Mouse (Mus musculus) embryonic facial prominence, embryonic 13.5 days (tissue): ENCODE results near the gene Aen. TPM values are rescaled to one million over a fixed set of nuclear protein-coding genes. Genes with fewer than 3 reads are reported as not detected.

Experiments
- ATAC-seq: fragments of 200-750 bp; cut with Nextera tagmentation; 2 replicates; pipeline ENCODE4 v1.8.0; 2017; ENCODE audit warnings: low read depth; ENCODE audit not compliant: insufficient number of reproducible peaks, insufficient read depth, low FRiP score, low TSS enrichment
- H3K27ac ChIP-seq: fragments of 300-500 bp; sonication (generic); 2 replicates; pipeline ENCODE4 v1.5.1; 2015; ENCODE audit warnings: moderate library complexity, mild to moderate bottlenecking, inconsistent platforms
- H3K27me3 ChIP-seq: fragments of 300-500 bp; sonication (generic); 2 replicates; pipeline ENCODE4 v1.6.1; 2015; ENCODE audit warnings: mild to moderate bottlenecking, inconsistent platforms
- H3K36me3 ChIP-seq: fragments of 300-500 bp; sonication (generic); 2 replicates; pipeline ENCODE4 v1.6.1; 2015; ENCODE audit warnings: mild to moderate bottlenecking, inconsistent platforms
- H3K4me1 ChIP-seq: fragments of 300-500 bp; sonication (generic); 2 replicates; pipeline ENCODE4 v1.6.1; 2015; ENCODE audit warnings: inconsistent platforms
- H3K4me2 ChIP-seq: fragments of 300-500 bp; sonication (generic); 2 replicates; pipeline ENCODE4 v1.6.1; 2015; ENCODE audit warnings: moderate library complexity, mild to moderate bottlenecking, inconsistent platforms
- H3K4me3 ChIP-seq: fragments of 300-500 bp; sonication (generic); 2 replicates; pipeline ENCODE4 v1.5.1; 2015; ENCODE audit warnings: mild to moderate bottlenecking, inconsistent platforms
- H3K9ac ChIP-seq: fragments of 300-500 bp; sonication (generic); 2 replicates; pipeline ENCODE4 v1.6.1; 2015; ENCODE audit warnings: mild to moderate bottlenecking, inconsistent platforms
- H3K9me3 ChIP-seq: fragments of 300-500 bp; sonication (generic); 2 replicates; pipeline ENCODE4 v1.6.1; 2016; ENCODE audit warnings: inconsistent platforms
- WGBS: fragments of 180-500 bp; shearing (Covaris S2); methylation state at CpG from one replicate; pipeline ENCODE4 v1.1.7; 2015; ENCODE audit warnings: mixed read lengths; 5-methylcytosine and 5-hydroxymethylcytosine counted together
- polyA plus RNA-seq: library from polyadenylated mRNA; unstranded; fragments of >200 nt; fragmentation: Nextera tagmentation; extraction: Ambion mirVana; gene quantifications from 2 replicates; pipeline ENCODE4 v1.2.1, GENCODE M21; 2015

Gene Aen
- polyA plus RNA-seq, 1 experiment from 2014 or later: 41.8 TPM

- Histone ChIP-seq H3K4me3 (no peak overlapping the region), H3K36me3 (no peaks in the 10 kb centered on the region), H3K27me3 (no peaks in the 10 kb centered on the region; the same call in 1 of the 2 replicates), H3K27ac (no peak overlapping the region), H3K9ac (no peak overlapping the region), H3K9me3 (no peaks in the 10 kb centered on the region), H3K4me1 (no peaks in the 10 kb centered on the region), H3K4me2 (no peak overlapping the region)
- no peak for ATAC-seq
- 80% methylated on average over 5 of the region's 5 CpGs for WGBS
Measured at GRCm38 (mm10) chr7:78872831-78873230, 22.8 kb upstream of the Aen start.

GRCm38 (mm10) chr7:78881607-78882468 lies 13.8 kb upstream of the Aen start:
- Histone ChIP-seq H3K9me3 (no peaks in the 10 kb centered on the region), H3K9ac (peak overlapping the region; percentile 54; the same call in 1 of the 2 replicates), H3K27me3 (peaks cover 76% of the 10 kb centered on the region), H3K36me3 (no peaks in the 10 kb centered on the region), H3K4me3 (peak overlapping the region; percentile 39), H3K27ac (no peak overlapping the region), H3K4me2 (peak overlapping the region; percentile 62), H3K4me1 (peaks cover 15% of the 10 kb centered on the region)
- ATAC-seq: no peak
- WGBS: 14% methylated on average over 16 of the region's 16 CpGs

GRCm38 (mm10) chr7:78882469-78882837 lies 13.2 kb upstream of the Aen start:
- Histone ChIP-seq H3K9me3 (no peaks in the 10 kb centered on the region), H3K9ac (peak overlapping the region; percentile 54; the same call in 1 of the 2 replicates), H3K4me1 (peaks cover 15% of the 10 kb centered on the region), H3K4me2 (peak overlapping the region; percentile 62), H3K4me3 (peak overlapping the region; percentile 39), H3K36me3 (no peaks in the 10 kb centered on the region), H3K27me3 (peaks cover 78% of the 10 kb centered on the region), H3K27ac (no peak overlapping the region)
- no peak for ATAC-seq
- 2% methylated on average over 23 of the region's 23 CpGs for WGBS

- Histone ChIP-seq H3K9me3 (no peaks in the 10 kb centered on the region), H3K36me3 (no peaks in the 10 kb centered on the region), H3K4me1 (peaks cover 20% of the 10 kb centered on the region), H3K4me2 (peak overlapping the region; percentile 62), H3K27me3 (peaks cover 83% of the 10 kb centered on the region), H3K4me3 (peak overlapping the region; percentile 39), H3K27ac (no peak overlapping the region), H3K9ac (no peak overlapping the region)
- 1% methylated on average over 34 of the region's 34 CpGs for WGBS
- ATAC-seq: no peak
Measured at GRCm38 (mm10) chr7:78883016-78883725, 12.5 kb upstream of the Aen start.

GRCm38 (mm10) chr7:78883726-78884060 lies 12.0 kb upstream of the Aen start:
- H3K9ac ChIP-seq: no peak overlapping the region
- peaks cover 20% of the 10 kb centered on the region for H3K4me1 ChIP-seq
- 8% methylated on average over 8 of the region's 8 CpGs for WGBS
- H3K27me3 ChIP-seq: peaks cover 88% of the 10 kb centered on the region
- H3K9me3 ChIP-seq: no peaks in the 10 kb centered on the region
- H3K36me3 ChIP-seq: no peaks in the 10 kb centered on the region
- H3K4me3 ChIP-seq: peak overlapping the region; percentile 39; the same call in 1 of the 2 replicates
- H3K4me2 ChIP-seq: peak overlapping the region; percentile 62
- no peak overlapping the region for H3K27ac ChIP-seq
- no peak for ATAC-seq

GRCm38 (mm10) chr7:78884139-78884538 lies 11.5 kb upstream of the Aen start:
- H3K36me3 ChIP-seq: no peaks in the 10 kb centered on the region
- WGBS: 11% methylated on average over 6 of the region's 6 CpGs
- no peaks in the 10 kb centered on the region for H3K9me3 ChIP-seq
- H3K4me1 ChIP-seq: peaks cover 20% of the 10 kb centered on the region
- H3K27ac ChIP-seq: no peak overlapping the region
- no peak overlapping the region for H3K4me3 ChIP-seq
- H3K27me3 ChIP-seq: peaks cover 88% of the 10 kb centered on the region
- H3K4me2 ChIP-seq: no peak overlapping the region
- no peak overlapping the region for H3K9ac ChIP-seq
- no peak for ATAC-seq

- no peak overlapping the region for H3K27ac ChIP-seq
- peaks cover 20% of the 10 kb centered on the region for H3K4me1 ChIP-seq
- no peak overlapping the region for H3K4me3 ChIP-seq
- H3K36me3 ChIP-seq: no peaks in the 10 kb centered on the region
- no peak overlapping the region for H3K9ac ChIP-seq
- WGBS: 76% methylated on average over 5 of the region's 5 CpGs
- H3K9me3 ChIP-seq: no peaks in the 10 kb centered on the region
- no peak overlapping the region for H3K4me2 ChIP-seq
- no peak for ATAC-seq
- peaks cover 87% of the 10 kb centered on the region for H3K27me3 ChIP-seq
Measured at GRCm38 (mm10) chr7:78885404-78885803, 10.2 kb upstream of the Aen start.

GRCm38 (mm10) chr7:78886496-78886895 lies 9.2 kb upstream of the Aen start:
- no peak overlapping the region for H3K27ac ChIP-seq
- WGBS: 74% methylated on average over 4 of the region's 4 CpGs
- no peak overlapping the region for H3K4me2 ChIP-seq
- no peak overlapping the region for H3K9ac ChIP-seq
- peaks cover 20% of the 10 kb centered on the region for H3K4me1 ChIP-seq
- no peak overlapping the region for H3K4me3 ChIP-seq
- no peak for ATAC-seq
- no peaks in the 10 kb centered on the region for H3K9me3 ChIP-seq
- H3K36me3 ChIP-seq: no peaks in the 10 kb centered on the region
- H3K27me3 ChIP-seq: peaks cover 79% of the 10 kb centered on the region

GRCm38 (mm10) chr7:78887431-78887842 lies 8.2 kb upstream of the Aen start:
- no peaks in the 10 kb centered on the region for H3K36me3 ChIP-seq
- no peak for ATAC-seq
- H3K4me2 ChIP-seq: no peak overlapping the region
- H3K4me3 ChIP-seq: no peak overlapping the region
- H3K27me3 ChIP-seq: peaks cover 69% of the 10 kb centered on the region
- peaks cover 17% of the 10 kb centered on the region for H3K4me1 ChIP-seq
- no peak overlapping the region for H3K27ac ChIP-seq
- 21% methylated on average over 9 of the region's 9 CpGs for WGBS
- no peaks in the 10 kb centered on the region for H3K9me3 ChIP-seq
- no peak overlapping the region for H3K9ac ChIP-seq

- Histone ChIP-seq H3K27me3 (peaks cover 37% of the 10 kb centered on the region), H3K4me1 (peaks cover 9% of the 10 kb centered on the region), H3K36me3 (no peaks in the 10 kb centered on the region), H3K9ac (no peak overlapping the region), H3K4me3 (no peak overlapping the region), H3K27ac (no peak overlapping the region), H3K9me3 (no peaks in the 10 kb centered on the region), H3K4me2 (no peak overlapping the region)
- ATAC-seq: no peak
- WGBS: 3% methylated on average over 16 of the region's 16 CpGs
Measured at GRCm38 (mm10) chr7:78890641-78891040, 5.0 kb upstream of the Aen start.

- no peak overlapping the region for H3K4me2 ChIP-seq
- no peak overlapping the region for H3K27ac ChIP-seq
- peaks cover 13% of the 10 kb centered on the region for H3K27me3 ChIP-seq
- no peak overlapping the region for H3K9ac ChIP-seq
- ATAC-seq: no peak
- peaks cover 11% of the 10 kb centered on the region; the same call in 1 of the 2 replicates for H3K36me3 ChIP-seq
- peaks cover 20% of the 10 kb centered on the region for H3K4me1 ChIP-seq
- no peak overlapping the region for H3K4me3 ChIP-seq
- 90% methylated on average over 10 of the region's 10 CpGs for WGBS
- no peaks in the 10 kb centered on the region for H3K9me3 ChIP-seq
Measured at GRCm38 (mm10) chr7:78893917-78894316, 1.7 kb upstream of the Aen start.
